Mouse (Mus musculus) lung, adult 2 months (tissue): ENCODE data around the gene Cops7b. TPM values are rescaled to one million over a fixed set of nuclear protein-coding genes. Genes with fewer than 3 reads are reported as not detected.
A peak's percentile ranks its signal among the peaks of the same experiment; 100 is the strongest.

ENCODE experiments used
- DNase-seq: peaks from one replicate; pipeline ENCODE4 v3.0.0; 2022
- H3K4me1 ChIP-seq: fragments of 200-500 bp; 2 replicates; pipeline ENCODE4 v1.6.1; 2011; ENCODE audit warnings: low read length; ENCODE audit not compliant: control insufficient read depth, insufficient read depth
- H3K4me3 ChIP-seq: fragments of 200-500 bp; replicated peaks from 2 replicates; pipeline ENCODE3; 2011; ENCODE audit warnings: low read depth, mild to moderate bottlenecking, control low read depth, low read length; ENCODE audit errors: extremely low read depth
- CTCF ChIP-seq: fragments of 200-500 bp; IDR thresholded peaks from 2 replicates; pipeline ENCODE4 v1.5.1; 2011; ENCODE audit warnings: mild to moderate bottlenecking, low read length, control low read depth; ENCODE audit not compliant: insufficient read depth
- POLR2A ChIP-seq: fragments of 200-500 bp; IDR thresholded peaks from 2 replicates; pipeline ENCODE4 v1.6.1; 2011; ENCODE audit warnings: low read depth, mild to moderate bottlenecking, control low read depth, low read length, borderline replicate concordance; ENCODE audit errors: extremely low read depth
- WGBS: fragments of 180-500 bp; shearing (Covaris S2); methylation state at CpG from one replicate; pipeline ENCODE4 v1.1.7; 2018; 5-methylcytosine and 5-hydroxymethylcytosine counted together
- polyA plus RNA-seq: library from polyadenylated mRNA; depleted of rRNA; stranded (reverse); fragments of >200 nt; gene quantifications from 2 replicates; pipeline ENCODE4 v1.2.3, GENCODE M21; 2012

Cops7b gene
- polyA plus RNA-seq, 1 experiment = 30.2 TPM

GRCm38 (mm10) chr1:86559232-86559631, 23.5 kb upstream of the Cops7b start:
- DNase-seq = no peak
- Histone ChIP-seq H3K4me1 (no peaks in the 10 kb centered on the region), H3K4me3 (no peak overlapping the region)
- TF ChIP-seq CTCF (no peak), POLR2A (no peak)
- 85% methylated on average over 3 of the region's 3 CpGs for WGBS

- WGBS = 84% methylated on average over 2 of the region's 2 CpGs
- TF ChIP-seq POLR2A (no peak), CTCF (no peak)
- DNase-seq = no peak
- Histone ChIP-seq H3K4me3 (no peak overlapping the region), H3K4me1 (no peaks in the 10 kb centered on the region)
Measured at GRCm38 (mm10) chr1:86562663-86563062, 20.0 kb upstream of the Cops7b start.

GRCm38 (mm10) chr1:86568409-86568808, 14.3 kb upstream of the Cops7b start:
- 64% methylated on average over 2 of the region's 2 CpGs for WGBS
- no peak overlapping the region for H3K4me3 ChIP-seq

GRCm38 (mm10) chr1:86569292-86569860, 13.3 kb upstream of the Cops7b start:
- no peak for DNase-seq
- TF ChIP-seq CTCF (no peak), POLR2A (no peak)
- Histone ChIP-seq H3K4me3 (no peak overlapping the region), H3K4me1 (no peaks in the 10 kb centered on the region)
- WGBS = 94% methylated on average over 2 of the region's 2 CpGs

More at GRCm38 (mm10) chr1:86568409-86568808, 14.3 kb upstream of the Cops7b start:
- H3K4me1 ChIP-seq = no peaks in the 10 kb centered on the region
- DNase-seq = no peak
- no peak for TF ChIP-seq CTCF
- TF ChIP-seq POLR2A = no peak

- TF ChIP-seq CTCF (no peak), POLR2A (no peak)
- Histone ChIP-seq H3K4me1 (no peaks in the 10 kb centered on the region), H3K4me3 (no peak overlapping the region)
- DNase-seq = no peak
- WGBS = 77% methylated on average over 2 of the region's 2 CpGs
Measured at GRCm38 (mm10) chr1:86571381-86571780, 11.3 kb upstream of the Cops7b start.

- 79% methylated on average over 4 of the region's 4 CpGs for WGBS
- no peak for DNase-seq
- no peak for TF ChIP-seq CTCF
- no peak for TF ChIP-seq POLR2A
- no peak overlapping the region for H3K4me3 ChIP-seq
- no peaks in the 10 kb centered on the region for H3K4me1 ChIP-seq
Measured at GRCm38 (mm10) chr1:86571941-86572340, 10.8 kb upstream of the Cops7b start.

- Histone ChIP-seq H3K4me1 (peaks cover 3% of the 10 kb centered on the region), H3K4me3 (no peak overlapping the region)
- 68% methylated on average over 6 of the region's 6 CpGs for WGBS
- DNase-seq = no peak
- no peak for TF ChIP-seq CTCF
- no peak for TF ChIP-seq POLR2A
Measured at GRCm38 (mm10) chr1:86580426-86580825, 2.3 kb upstream of the Cops7b start.

- DNase-seq = peak; percentile 9
- Histone ChIP-seq H3K4me1 (peaks cover 6% of the 10 kb centered on the region), H3K4me3 (peak overlapping the region; percentile 76)
- WGBS = 1% methylated on average over 37 of the region's 38 CpGs
- TF ChIP-seq POLR2A (no peak), CTCF (no peak)
Measured at GRCm38 (mm10) chr1:86581692-86582450, 833 bp upstream of the Cops7b start.

- Histone ChIP-seq H3K4me1 (peaks cover 6% of the 10 kb centered on the region), H3K4me3 (no peak overlapping the region)
- TF ChIP-seq POLR2A = no peak
- no peak for TF ChIP-seq CTCF
- DNase-seq = no peak
- WGBS = 51% methylated on average over 2 of the region's 2 CpGs
Measured at GRCm38 (mm10) chr1:86583709-86584108, 1.0 kb downstream of the Cops7b start.

GRCm38 (mm10) chr1:86586992-86587391, 4.3 kb downstream of the Cops7b start:
- WGBS = under 1% methylated on average over 26 of the region's 26 CpGs
- no peak for TF ChIP-seq CTCF
- TF ChIP-seq POLR2A = peak; percentile 62; the same call in 1 of the 2 replicates
- H3K4me1 ChIP-seq = peaks cover 3% of the 10 kb centered on the region
- H3K4me3 ChIP-seq = peak overlapping the region; percentile 96
- peak; percentile 79 for DNase-seq
